Mouse (Mus musculus): ENCODE data around the gene Olfr312.
A peak's percentile ranks its signal among the peaks of the same experiment; 100 is the strongest.

GRCm38 (mm10) chr11:58790646-58791045 lies 38.4 kb upstream of the Olfr312 start:
- TF ChIP-seq MAFK (IDR thresholded peaks at IDR 0.05; ENCODE audit: insufficient replicate concordance, low read length) = peak; percentile 97
- TF ChIP-seq POLR2A (IDR thresholded peaks at IDR 0.05; ENCODE audit: low read depth, low read length) = no peak
- TF ChIP-seq CTCF (conservative IDR thresholded peaks at IDR 0.05 in 1 of 2, IDR thresholded peaks at IDR 0.05 in 1 of 2; ENCODE audit: low read depth in 2 of 2, low read length in 2 of 2) = no peak
- no peak for TF ChIP-seq NRF1 (IDR thresholded peaks at IDR 0.05; ENCODE audit: low read depth, low read length)
- TF ChIP-seq TCF12 (IDR thresholded peaks at IDR 0.05; ENCODE audit: low read depth, low read length) = no peak
- TF ChIP-seq UBTF (IDR thresholded peaks at IDR 0.05; ENCODE audit: low read depth, low read length) = no peak
- TF ChIP-seq CHD1 (IDR thresholded peaks at IDR 0.05; ENCODE audit: low read depth, low read length) = no peak
- TF ChIP-seq KAT2A (IDR thresholded peaks at IDR 0.05; ENCODE audit: insufficient replicate concordance, low read length) = no peak
- TF ChIP-seq EP300 (IDR thresholded peaks at IDR 0.05; ENCODE audit: low read length) = no peak; the same call in 1 of the 2 replicates
- no peak for TF ChIP-seq SMC3 (IDR thresholded peaks at IDR 0.05; ENCODE audit: low read depth, low read length)
- no peak for TF ChIP-seq GABPA (IDR thresholded peaks at IDR 0.05; ENCODE audit: insufficient replicate concordance, low read depth, low read length)
- TF ChIP-seq ZC3H11A (IDR thresholded peaks at IDR 0.05; ENCODE audit: low read depth, low read length) = no peak
- TF ChIP-seq E2F4 (IDR thresholded peaks at IDR 0.05; ENCODE audit: insufficient replicate concordance, low read depth, low read length) = no peak
- no peak for TF ChIP-seq ZNF384 (IDR thresholded peaks at IDR 0.05; ENCODE audit: low read depth, low read length)

Data from CH12.LX (cell line).